Mouse (Mus musculus) kidney, adult 2 months (tissue): ENCODE data around the gene Imp4.

Experiments used
- CTCF ChIP-seq: fragments of 200-500 bp; conservative IDR thresholded peaks from 2 replicates; pipeline ENCODE4 v1.5.1; 2011; ENCODE audit warnings: low read depth, mild to moderate bottlenecking, control low read depth, low read length, moderate library complexity, mixed read lengths; ENCODE audit not compliant: insufficient read depth, insufficient read length
- POLR2A ChIP-seq: fragments of 200-500 bp; IDR thresholded peaks from one replicate; pipeline ENCODE4 v1.6.1; 2011; ENCODE audit warnings: low read depth, low read length, control low read depth

DNA sequence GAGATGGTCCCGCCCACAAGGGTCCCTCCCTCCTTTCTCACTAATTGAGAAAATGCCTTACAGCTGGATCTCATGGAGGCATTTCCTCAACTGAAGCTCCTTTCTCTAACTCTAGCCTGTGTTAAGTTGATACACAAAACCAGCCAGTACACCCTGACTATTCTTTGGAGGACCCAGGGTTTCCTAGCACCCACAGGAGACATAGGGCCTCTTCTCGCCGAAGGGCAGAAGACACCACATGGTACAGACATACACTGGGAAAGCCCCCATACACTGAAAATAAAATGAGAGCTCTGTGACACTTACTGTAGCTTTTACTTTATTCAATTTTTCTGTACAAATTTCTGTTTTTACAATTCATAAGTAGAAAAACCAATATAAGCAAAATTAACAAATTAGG is 3.3 kb upstream of the Imp4 start:
- TF ChIP-seq CTCF (no peak), POLR2A (no peak)
